Mouse (Mus musculus) frontal cortex, postnatal 36 days (tissue): ENCODE results near the gene Paqr5.

Source experiments
- DNase-seq, 2 experiments: peaks; one replicate each; pipeline ENCODE4 v3.0.0; 2022; ENCODE audit warnings: low spot score in 2 of 2

Gene Paqr5

DNA sequence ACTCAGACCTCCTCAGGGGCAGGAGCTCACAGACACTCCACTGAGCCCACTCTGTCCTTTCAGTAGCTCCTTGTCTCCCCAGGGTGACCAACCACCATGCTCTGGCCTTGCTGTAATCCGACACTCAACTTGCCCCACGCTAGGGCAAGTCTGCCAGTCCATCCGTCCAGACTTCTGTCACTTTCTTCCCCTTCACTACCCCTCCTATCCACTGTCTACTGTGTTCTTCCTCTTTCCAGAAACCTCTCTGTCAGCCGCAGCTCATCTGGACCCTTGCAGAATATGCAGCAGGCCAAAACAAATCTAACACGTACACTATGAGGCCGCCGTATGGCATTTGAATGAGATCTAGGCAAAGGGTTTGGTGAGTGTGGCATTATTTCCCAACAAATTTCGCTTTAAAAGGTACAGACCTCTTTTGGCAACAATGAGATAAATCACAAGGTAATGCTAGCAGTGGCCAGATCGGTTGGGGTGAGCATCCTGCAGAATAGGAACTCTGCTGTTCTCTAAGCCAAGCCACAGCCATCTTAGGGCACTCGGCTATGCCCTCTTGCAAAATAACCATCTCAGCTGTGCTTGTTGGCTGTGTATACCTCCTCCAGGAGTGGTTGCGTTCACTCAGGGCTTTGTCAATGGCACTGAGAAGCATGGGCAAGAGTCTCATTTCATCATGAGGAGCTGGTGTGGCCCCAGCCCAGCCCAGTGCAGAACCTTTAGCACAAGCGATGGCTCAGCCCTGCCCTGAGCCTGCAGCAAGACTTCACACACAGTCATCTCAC lies 13.1 kb downstream of the Paqr5 start:
- DNase-seq, result no peak

DNA sequence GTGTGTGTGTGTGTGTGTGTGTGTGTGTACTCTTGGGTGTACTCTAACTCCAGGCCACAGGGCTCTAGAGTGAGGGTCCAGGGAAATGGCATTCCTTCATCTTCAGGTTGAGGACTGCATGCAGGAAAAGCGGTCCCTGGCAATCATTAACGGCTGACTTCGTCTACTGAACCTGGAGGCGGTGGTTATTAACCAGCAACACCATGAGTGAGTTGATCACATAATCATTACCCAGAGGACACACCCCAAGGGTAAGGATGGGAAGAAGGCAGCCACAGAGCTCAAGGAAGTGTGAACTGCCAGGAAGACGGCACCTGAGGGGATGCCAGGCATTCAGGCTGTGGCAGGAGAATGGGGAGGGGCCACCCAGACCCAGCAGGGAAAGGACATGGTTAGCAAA lies 18.3 kb downstream of the Paqr5 start:
- DNase-seq, result no peak

DNA sequence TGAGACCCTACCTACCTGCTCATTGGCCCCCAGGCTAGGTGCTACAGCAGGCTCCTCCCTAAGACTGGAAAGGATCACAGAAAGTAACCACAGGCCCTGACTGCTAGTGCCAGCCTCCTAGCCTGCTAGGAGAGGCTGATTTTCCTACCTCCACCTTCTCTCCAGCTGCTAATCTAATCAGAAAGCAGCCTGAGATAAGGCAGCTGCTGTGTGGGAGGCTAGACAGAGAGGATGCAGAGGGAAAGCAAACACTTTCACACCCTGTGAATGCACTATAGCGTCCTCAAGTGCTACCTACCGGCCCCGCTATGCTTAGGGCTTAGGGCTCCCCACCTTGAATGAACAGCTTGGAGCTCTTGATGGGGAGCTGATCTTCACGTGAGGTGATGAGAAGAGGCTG lies 19.6 kb downstream of the Paqr5 start:
- no peak for DNase-seq

DNA sequence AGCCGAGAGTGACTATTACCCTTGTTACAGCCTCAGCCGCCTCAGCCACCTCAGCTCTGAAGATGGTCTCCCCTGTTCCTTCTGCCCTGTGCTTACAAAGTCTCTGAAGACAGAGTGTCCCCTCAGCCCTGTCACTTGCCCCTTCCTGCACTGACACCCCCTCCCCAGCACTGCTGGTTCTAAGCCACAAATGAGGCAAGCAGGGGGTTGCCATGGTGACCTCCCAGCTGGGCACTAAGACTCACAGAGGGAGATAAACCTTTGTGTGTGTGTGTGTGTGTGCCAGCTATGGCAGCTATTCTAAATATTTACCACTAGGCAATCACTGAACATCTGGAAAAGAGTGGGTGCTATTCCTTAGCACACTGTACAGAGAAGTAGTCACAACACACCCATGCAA lies 23.0 kb downstream of the Paqr5 start:
- no peak for DNase-seq

- no peak for DNase-seq
These were observed 26.8 kb downstream of the Paqr5 start for GRCm38 (mm10) chr9:61999653-62000420.

DNA sequence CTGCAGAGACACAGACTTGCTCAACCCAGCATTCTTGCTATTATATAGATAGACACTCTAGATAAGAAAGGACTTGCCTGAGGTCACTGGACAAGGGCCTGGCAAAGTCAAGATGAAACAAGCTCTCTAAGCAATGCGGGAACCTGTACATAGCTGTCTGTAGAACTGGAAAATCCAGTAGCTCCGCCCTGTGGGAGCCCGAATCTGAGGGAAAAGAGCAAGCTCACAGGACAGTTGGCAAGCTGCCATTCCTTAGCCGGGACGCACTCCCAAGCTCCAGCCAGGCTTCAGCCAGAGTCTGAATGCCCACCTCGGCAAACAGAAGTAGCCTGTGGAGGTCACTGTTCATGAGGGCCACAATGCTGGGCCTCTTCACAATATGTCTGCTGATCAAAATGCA lies 28.8 kb downstream of the Paqr5 start:
- DNase-seq, result no peak

GRCm38 (mm10) chr9:61991158-61991557 lies 35.5 kb downstream of the Paqr5 start:
- no peak for DNase-seq

GRCm38 (mm10) chr9:61990738-61991137 lies 35.9 kb downstream of the Paqr5 start:
- DNase-seq, result no peak

GRCm38 (mm10) chr9:61986055-61986454 lies 40.6 kb downstream of the Paqr5 start:
- no peak for DNase-seq

GRCm38 (mm10) chr9:61985183-61985863 lies 41.3 kb downstream of the Paqr5 start:
- peak; percentile 44 to 47 for DNase-seq

DNA sequence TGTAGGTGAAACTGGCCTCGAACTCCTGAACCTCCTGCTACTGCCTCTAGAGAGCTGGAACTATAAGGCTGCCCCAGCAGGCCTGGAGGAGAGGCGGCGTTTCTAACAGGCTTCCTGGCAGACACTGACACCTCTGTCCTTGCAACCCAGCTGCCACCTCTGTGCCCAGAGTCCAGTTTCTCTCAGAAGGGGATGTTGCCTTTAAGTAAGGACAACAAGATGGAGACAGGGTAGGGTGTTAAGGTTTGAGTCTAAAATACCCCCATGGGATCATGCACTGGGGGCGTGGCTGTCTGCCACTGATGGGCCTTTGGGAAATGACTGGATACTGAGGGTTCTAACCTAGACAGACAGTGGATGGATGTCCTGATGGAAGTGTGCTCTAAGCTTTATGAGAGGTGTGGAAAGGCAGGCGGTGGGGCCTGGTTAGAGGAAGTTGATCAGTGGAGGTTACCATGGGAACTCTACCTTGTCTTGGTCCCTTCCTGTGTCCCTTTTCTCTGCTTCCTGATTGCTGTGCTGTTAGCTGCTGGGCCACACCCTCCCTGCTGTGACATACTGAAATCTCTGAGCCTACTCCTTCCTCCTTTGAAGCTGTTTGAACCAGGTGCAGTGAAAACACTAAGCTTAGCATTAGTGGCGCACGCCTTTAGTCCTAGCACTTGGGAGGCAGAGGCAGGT lies 43.6 kb downstream of the Paqr5 start:
- DNase-seq, result no peak

DNA sequence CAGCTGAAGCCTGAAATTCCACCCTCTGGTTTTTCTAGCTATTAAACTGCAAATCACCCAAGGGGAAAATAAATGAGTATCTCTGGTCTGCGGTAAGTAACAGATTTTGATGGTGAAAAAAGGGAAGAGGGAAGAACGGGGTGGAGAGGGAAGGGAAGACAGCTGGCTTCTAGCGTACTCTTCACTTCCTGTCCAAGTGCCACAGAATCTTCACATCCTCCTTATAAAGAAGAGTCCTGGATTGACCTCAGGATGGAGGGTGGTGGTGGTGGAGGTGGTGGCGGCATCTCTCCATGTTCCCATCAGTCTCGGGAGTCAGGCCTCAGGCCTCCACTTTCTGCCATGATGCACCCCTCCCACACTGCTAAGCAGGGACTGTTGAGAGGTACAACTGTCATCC lies 44.8 kb downstream of the Paqr5 start:
- DNase-seq, result no peak

- DNase-seq, result no peak
These were observed 46.7 kb downstream of the Paqr5 start for GRCm38 (mm10) chr9:61979983-61980382.

DNA sequence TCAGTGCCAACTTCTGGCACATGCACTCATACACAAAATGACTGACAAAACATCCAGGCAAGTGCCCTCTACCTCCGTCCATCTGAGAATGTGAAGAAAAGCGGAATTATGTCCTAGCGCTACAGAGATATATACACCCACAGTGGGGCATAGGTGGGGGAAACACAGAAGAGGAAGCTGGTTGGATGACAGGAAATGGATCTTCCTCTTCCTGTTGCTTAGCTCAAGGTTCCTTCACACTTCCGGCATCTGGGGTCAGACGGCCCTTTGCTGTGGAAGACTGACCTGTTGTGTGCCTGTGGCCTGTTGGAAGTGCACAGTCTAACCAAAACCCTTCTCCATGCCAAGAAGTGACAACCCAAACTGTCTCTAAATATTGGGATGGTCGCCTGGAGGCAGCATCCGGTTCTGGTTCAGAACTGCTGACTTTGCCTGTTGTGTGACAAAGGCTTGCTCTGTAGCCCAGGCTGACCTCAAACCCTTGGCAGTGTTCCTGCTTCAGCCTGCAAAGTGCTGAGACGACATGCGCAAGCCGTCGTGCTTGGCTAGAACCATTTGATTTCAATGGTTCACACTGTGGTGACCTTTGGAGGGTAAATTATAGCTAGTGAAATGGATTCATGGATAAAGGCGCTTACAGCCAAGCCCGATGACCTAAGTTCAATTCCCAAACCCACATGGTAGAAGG lies 49.3 kb downstream of the Paqr5 start:
- DNase-seq, result no peak

DNA sequence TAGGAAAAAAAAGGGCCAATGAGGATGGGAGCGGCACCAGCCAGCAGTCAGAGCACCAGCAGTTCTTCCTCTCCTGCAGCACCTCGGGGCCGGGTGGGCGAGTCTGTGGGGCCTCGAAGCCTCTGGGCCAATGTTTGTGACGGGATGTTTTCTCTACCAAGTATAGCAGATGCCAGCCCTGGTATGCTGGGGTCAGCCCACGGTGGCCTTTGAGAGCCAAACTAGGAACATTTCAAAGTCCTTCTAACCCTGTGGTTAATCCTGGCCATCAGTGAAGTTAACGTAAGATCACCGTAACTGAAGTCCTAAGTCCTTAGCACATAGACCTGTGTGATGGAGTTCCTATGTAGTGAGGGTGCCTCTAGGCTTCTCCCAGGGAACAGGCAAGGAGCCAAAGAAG lies 54.6 kb downstream of the Paqr5 start:
- no peak for DNase-seq

GRCm38 (mm10) chr9:61971045-61971444 lies 55.6 kb downstream of the Paqr5 start:
- DNase-seq, result no peak

DNA sequence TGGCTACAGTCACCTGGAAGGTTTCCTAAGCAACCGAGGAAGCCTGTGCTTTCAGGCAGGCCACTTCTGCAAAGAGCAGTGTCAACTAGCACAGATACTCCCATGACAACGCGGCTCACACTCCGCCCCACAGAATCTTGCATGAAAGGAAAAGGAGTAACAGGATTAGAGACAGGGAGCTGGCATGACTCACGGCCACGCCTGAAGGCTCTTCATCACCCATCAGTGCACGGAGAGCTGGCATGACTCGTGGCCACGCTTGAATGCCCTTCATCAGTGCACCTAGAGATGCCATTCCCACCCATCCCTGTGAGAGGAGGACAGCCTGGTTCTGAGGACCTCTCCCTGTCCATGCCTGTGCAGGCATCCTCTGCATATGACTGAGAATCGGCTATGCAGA lies 59.3 kb downstream of the Paqr5 start:
- peak; percentile 35 to 42 for DNase-seq

DNA sequence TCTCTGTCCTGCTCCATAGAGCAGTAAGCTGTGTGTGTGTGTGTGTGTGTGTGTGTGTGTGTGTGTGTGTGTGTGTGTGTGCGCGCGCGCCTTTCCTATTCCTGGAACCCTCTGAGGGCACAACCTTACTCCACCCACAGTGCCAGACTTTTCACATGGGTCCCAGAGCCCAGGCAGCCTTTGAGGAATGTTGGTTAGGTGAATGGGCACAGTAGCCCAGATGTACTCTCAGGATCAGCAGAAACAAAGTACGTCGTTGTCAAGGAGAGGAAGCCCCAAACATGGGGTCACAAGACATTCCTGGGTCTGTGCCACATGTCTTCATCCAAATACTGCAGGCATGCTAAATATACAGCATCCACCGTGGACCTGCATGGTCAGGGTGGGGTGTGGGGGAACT lies 60.7 kb downstream of the Paqr5 start:
- no peak for DNase-seq

GRCm38 (mm10) chr9:61965411-61965930 lies 61.2 kb downstream of the Paqr5 start:
- peak; percentile 74 for DNase-seq

GRCm38 (mm10) chr9:61963356-61963755 lies 63.3 kb downstream of the Paqr5 start:
- no peak for DNase-seq

GRCm38 (mm10) chr9:61961181-61961580 lies 65.5 kb downstream of the Paqr5 start:
- no peak for DNase-seq
